Mouse (Mus musculus): Measurements from ENCODE around the gene Ykt6.
"Not testable (repeated sequence)": the region's sequence is repeated elsewhere in the genome, so short reads cannot be mapped to it uniquely, and the experiment has no call there.

The Ykt6 gene

DNA sequence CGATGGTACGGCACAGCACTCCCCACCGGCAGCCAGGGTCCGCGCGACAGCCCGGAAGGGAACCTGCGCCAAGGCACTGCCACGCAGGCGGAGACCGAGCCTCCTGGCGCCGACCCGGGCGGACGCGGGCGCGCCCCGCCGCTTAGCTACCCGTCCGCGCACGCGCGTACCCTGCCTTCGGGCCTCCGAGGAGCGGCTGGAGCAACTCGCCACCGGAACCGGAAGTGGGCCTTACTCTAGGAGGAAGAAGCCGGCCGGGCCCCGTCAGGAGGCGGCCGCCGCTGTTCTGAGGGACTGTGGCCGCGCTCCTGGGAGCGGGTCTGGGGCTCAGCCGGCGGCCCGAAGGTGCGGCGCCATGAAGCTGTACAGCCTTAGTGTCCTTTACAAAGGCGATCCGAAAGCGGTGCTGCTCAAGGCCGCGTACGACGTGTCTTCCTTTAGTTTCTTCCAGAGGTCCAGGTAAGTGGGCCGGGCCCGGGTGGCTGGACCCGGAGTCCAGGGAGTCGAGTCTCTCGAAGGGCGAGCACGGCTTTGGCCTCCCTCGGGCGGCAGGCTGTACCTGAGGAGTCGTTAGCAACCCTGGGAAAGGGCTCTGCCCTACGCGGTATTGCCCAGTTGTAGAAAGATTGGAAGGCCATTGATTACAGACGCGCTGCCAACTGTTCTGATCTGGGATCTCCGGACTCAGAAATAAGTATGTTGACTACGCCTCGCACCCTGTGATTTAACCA, at the start of gene Ykt6:
TSS of gene Ykt6 (plus strand) at position 148 of the 731 bp plus-strand sequence.
- DNase-seq (ENCODE audit: extremely low read depth, insufficient read length, low spot score), result peak; percentile 97

DNA sequence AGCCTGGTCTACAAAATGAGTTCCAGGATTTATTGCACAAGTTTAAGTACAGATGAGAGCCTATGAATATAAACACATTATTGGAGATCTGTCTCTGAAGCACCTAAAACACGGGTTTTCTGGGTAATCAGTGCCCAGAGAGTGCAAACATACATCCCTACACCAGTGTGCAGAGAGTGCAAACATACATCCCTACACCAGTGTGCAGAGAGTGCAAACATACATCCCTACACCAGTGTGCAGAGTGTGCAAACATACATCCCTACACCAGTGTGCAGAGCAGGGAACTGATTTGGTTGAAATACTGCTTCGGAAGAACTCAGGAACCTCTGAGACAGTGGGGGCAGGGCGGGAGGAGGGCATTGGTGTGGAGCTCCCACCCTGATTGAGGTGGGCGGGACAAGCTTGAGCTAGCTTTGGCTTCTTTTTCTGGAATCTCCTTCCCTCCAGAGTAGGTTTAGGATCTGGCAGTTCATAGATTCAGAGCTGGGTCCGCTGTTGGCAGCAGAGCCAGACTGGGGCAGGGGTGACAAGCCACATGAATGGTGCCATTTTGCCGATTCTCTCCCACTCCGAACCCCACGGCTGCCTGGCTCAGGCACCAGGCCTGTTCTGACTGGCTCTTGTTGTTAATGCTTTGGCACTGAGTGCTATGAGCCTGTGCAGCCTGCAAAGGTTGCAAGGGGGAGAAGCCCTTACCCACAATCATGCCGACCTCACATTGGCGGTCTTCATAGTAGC, 49.5 kb upstream of the Ykt6 start:
- no peak for DNase-seq (ENCODE audit: extremely low read depth, insufficient read length, low spot score)

DNA sequence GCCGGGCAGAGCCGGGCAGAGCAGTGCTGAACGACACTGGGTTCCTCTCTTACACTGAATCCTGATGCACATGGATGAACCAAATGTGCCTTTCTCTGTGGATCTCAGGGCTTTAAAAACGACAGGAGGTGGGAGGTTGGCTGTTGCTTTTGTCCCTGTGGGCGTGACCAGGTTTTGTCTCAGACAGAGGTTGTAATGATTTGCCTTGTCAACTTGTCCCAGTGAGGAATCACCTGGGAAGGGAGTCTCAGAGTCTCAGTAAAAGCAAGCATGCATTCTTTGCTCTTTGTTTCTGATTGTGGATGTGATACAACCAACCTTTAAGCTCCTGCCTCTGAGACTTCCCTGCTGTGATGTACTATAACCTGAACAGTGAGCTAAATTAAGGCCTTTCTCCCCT, 48.4 kb upstream of the Ykt6 start:
- DNase-seq (ENCODE audit: extremely low read depth, insufficient read length, low spot score), result no peak

DNA sequence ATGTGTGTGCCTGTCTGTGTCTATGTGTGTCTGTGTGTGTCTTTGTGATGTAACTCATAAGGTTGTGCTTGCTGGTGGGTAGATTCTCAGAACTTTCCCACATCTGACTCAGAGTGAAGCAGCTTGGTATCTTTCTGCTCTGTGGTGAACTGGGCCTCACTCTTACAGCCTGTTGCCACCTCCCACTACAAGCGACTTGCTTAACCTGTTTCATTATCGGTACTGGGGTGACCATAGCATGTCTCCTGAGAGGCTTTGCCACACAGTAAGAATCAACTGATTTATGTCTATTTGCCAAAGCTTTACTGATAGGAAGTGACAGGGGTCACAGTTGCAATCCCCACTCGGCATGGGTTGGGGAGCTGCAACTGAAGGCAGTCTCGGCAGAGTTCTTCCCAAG, 46.9 kb upstream of the Ykt6 start:
- no peak for DNase-seq (ENCODE audit: extremely low read depth, insufficient read length, low spot score)

DNA sequence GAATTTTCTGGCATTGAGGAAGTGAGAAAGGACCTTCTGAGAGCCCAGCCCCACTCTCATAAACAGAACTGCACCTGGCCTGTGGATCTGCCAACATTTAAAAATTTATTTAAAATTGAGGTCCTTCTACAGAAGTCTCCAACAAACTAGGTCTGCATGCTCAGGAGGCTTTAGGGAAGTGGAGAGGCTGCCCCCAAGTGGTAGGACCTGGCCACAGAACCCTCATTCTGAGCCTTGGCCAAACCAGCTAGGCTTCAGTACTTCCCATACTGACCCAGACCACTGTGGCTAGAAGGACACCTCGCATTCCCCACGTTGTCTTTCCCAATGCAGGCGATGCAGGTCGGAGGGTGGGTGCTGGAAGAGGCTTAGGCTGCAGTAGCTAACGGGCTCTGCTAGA, 42.9 kb upstream of the Ykt6 start:
- DNase-seq (ENCODE audit: extremely low read depth, insufficient read length, low spot score), result no peak

DNA sequence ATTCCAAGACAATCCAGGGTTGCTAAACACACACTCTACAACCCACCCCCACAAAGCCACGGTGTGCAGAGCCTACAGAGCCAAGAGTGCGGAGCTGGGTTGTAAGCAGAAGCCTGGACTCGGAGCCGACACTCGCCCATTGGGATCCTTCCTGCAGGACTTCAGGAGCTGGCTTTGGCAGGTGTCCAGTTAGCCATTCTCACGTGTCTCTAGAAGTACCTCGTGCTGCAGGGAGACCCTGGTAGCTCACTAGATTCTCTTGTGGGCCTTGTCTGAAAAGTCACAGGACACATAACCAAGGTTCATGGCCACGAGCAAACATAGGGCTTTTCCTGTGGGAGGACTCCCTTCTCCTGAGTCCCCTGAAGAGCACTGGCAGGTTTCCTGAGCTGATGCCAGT, 42.2 kb upstream of the Ykt6 start:
- DNase-seq (ENCODE audit: extremely low read depth, insufficient read length, low spot score), result no peak

DNA sequence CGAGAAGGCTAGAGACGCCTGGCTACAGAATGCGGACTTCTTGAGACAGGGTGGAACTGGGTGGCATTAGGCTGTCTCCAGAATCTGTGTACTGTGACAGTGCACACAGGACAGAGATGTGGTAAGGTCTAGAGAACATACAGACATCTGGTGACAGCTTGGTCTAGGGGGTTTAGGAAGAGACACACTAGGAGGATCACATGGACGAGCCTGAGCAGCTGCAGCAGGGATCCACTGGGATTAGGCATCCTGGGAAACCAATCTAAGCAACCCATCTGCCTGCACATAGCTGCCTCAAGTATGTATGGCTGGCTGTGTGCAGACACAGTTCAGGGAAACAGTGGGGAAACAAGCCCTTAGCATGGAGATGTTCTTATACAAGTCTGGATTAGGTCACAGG, 41.6 kb upstream of the Ykt6 start:
- DNase-seq (ENCODE audit: extremely low read depth, insufficient read length, low spot score), result no peak

DNA sequence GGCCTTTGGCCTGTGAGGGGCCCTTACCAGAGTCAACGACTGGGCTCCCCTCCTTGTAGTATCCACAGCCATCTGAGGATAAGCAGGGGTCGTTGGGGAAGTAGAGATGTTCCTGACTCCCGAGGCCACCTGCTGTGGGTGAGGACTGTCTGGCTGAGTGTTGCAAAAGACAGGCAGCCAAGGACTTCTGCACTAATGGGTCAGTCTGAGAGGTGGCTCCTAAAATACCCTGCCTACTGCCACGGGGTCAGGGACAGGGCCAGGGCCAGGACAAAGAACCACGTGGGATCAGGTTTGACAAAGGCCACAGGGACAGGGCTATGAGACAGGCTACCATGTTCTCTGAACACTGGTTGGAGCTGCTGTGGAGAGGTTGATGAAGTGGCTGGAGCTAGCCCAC, 40.6 kb upstream of the Ykt6 start:
- DNase-seq (ENCODE audit: extremely low read depth, insufficient read length, low spot score), result no peak

DNA sequence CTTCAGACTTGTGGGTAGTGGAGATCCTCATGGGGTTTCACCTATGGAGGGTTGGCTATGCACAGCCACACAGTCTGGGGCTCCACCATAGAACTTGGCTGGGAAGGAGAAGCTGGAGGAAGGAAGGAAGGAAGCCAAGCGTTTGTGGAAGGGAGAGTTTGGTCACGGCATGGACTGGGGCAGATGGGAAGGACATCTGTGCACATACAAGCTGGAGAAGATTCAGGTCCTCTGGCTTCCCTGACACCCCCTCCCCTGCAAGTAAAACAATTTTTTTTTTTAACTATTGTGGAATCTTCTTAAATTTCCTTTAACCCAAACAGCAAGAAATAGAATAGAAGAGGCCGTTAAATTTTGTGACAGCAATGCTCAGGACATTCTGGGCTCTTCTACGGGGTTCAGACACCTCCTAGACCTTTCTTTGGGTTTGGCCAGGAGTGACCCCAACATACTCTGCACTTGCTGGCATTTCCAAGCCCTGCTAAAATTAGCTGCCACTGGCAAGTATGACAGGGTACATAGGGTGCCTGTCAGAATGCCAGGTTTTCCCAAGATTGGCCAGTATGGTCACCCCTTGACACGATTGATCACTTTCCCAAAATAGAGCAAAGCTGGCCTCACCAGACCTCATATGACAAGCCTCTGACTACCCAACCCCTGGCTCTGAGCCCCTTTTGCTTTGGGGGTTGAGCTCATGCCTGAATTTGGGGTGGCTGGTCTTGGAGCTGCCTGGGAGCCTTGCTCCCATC, 39.9 kb upstream of the Ykt6 start:
- DNase-seq (ENCODE audit: extremely low read depth, insufficient read length, low spot score), result no peak

DNA sequence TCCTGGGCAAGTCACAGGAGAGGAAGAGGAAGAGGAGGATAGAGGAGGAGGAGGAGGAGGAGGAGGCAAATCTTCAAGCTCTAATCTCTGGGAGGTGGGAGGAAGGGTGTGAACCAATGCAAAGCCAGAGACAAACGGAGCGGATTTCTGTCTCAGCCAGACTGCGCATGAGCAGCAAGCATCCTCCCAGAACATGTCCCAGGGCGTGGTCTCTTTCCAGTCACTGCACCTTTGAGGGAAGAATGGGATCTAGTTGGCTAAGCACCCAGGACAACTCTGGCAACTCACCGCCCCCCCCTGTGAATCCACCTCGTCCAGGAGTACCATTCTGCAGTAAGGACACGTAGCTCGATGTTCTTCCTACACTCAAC, 39.3 kb upstream of the Ykt6 start:
- no peak for DNase-seq (ENCODE audit: extremely low read depth, insufficient read length, low spot score)

DNA sequence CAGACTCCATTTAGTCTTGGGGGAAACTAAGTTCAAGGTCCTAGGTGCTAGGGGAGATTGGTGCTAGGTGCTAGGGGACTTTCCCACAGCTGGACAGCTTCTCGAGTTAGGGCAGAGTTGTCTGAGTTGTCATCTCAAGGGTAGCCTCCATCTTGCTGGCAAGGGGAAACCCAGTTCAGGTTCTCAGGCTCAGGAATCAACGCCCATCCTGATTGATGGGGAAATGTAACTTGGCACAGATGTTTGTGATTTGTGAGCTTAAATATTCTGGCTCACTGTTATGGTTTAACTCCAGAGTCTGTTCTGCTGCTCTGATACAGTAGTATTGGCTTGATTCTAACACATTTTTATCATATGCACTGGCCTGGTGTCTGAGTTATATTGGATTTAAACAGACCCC, 37.4 kb upstream of the Ykt6 start:
- DNase-seq (ENCODE audit: extremely low read depth, insufficient read length, low spot score), result no peak

DNA sequence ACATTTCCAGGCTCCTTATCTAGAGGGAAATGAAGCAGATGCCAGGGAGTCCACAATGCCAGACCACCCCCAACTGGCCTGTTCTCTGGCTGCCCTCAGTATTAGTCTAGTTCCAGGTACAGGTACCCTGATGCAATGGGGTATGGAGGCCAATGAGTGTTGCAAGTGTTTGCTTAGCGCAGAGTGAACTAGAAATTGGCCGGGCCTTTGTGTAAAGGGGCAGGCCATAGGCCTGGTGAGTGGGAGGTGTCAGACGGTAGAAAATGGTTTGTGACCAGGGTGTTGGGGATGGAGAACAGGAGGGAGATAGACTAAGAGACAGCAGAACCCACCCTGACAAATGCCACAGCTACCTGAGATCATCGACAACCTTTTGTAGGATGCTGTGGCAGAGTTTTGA, 35.9 kb upstream of the Ykt6 start:
- DNase-seq (ENCODE audit: extremely low read depth, insufficient read length, low spot score), result no peak

DNA sequence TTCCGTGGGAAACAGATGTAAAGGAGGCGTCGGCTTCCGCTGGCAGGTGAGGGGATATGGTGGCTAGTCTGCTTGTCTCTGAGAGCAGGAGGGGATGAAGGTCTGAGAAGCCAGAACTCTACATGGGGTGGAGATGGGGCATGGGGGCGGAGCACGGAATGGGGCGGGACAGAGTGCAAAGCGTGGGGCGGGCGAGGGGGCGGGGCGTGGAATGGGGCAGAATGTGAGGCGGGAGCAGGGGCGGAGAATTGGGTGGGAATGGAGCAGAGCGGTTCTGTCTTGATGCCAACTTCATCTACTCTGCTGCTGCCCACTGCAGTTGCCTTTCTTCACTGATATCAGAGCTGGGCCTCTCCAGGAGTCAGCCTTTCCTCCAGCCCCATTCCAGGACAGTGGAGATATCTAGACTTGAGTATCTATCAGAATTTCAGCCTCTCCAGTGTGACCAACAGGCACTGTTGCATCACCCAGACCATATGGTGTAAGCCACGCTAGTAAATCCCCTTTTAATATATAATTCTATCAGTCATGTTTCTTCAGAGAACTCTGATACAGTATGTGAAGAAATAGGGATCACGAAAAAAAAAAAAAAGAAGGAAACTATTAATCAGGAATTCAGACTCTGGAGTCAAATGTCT, 35.1 kb upstream of the Ykt6 start:
- DNase-seq (ENCODE audit: extremely low read depth, insufficient read length, low spot score), result no peak

DNA sequence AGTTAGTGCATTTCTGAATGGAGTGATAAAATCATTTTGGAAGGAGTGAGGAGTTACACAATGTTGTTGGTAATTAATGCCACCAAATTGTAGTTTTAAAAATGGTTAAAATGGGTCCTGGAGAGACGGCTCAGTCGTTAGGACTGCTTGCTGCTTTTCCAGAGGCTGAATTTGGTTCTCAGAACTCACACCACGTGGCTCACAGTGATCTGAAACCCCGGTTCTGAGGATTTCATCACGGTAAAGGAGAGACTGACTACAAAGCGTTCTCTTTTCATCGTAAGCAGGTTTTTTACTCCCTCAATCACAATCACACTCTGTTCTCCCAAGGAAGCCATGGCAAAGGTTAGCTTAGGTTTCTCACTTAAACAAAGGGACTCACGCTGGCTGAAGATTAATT, 30.8 kb upstream of the Ykt6 start:
- DNase-seq (ENCODE audit: extremely low read depth, insufficient read length, low spot score), result no peak

DNA sequence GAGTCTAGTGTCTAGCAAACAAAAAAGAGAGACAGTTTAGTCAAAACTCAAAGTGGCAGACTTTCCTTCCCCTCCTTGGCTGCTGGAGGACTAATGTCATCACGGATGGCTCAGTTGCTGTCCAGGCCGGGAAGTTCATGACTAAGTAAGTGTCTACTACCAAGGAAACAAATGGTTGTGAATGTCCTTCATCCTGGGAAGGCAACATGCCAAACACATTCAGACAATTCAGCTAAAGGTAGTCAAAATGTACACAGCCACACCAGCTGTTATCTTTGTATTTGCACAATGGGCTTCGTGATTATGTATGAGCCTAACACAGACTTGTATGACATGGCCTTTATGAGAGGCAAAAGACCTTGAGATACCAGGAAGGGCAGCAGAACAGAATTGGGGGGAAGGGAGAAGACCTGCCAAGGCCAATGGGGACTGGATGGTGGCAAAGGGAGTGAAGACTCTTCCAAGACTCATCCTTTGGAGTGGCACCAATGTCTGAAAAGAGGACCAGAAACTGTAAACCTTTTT, 28.7 kb upstream of the Ykt6 start:
- no peak for DNase-seq (ENCODE audit: extremely low read depth, insufficient read length, low spot score)

DNA sequence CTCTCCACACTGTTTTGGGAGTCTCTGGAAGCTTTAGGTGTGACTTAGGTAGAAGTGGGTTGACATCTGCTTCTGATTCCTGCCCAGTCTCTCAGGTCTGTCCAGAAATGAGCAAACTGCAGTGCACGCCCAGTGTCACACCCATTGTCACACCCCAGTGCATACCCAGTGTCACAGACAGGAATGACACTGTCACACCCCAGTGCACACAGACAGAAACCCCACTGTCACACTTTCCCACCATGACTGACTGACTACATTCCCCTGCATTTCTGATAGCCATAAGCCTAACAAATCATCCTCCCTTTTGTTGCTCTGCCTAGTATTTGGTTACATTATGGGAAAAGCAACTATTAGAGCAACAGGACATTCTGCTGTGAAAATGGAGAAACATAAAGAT, 24.9 kb upstream of the Ykt6 start:
- no peak for DNase-seq (ENCODE audit: extremely low read depth, insufficient read length, low spot score)

DNA sequence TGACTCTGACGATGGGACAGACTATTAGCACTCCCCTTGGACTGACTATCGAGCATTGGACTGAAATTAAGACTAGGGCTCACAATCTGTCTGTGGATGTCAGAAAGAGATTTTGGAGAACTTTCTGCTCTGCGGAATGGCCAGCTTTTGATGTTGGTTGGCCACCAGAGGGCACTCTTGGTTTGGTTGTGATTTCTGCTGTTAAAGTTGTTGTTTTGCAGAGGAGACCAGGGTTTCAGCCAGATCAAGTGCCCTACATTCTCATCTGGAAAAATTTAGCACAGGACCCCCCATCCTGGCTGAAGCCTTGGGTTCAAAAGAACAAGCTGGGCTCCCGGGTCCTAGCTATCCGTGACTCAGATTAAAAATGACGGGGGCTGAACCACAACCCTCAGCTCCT, 23.5 kb upstream of the Ykt6 start:
- DNase-seq (ENCODE audit: extremely low read depth, insufficient read length, low spot score), result not testable (repeated sequence)

DNA sequence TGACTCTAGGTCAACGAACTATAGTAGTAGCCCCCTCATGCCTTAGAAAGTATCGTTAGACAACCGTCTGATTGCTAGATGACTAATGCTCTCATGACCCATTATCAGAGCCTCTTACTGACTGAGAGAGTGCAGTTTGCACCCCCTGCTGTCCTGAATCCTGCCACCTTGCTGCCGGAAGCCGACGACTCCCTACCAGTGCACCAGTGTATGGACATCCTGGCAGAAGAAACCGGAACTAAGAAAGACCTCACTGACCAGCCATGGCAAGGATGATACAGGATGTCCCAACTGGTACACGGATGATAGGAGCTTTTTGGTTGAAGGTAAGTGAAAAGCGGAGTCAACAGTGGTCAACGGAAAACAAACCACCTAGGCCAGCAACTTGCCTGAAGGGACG, 21.0 kb upstream of the Ykt6 start:
- not testable (repeated sequence) for DNase-seq (ENCODE audit: extremely low read depth, insufficient read length, low spot score)

DNA sequence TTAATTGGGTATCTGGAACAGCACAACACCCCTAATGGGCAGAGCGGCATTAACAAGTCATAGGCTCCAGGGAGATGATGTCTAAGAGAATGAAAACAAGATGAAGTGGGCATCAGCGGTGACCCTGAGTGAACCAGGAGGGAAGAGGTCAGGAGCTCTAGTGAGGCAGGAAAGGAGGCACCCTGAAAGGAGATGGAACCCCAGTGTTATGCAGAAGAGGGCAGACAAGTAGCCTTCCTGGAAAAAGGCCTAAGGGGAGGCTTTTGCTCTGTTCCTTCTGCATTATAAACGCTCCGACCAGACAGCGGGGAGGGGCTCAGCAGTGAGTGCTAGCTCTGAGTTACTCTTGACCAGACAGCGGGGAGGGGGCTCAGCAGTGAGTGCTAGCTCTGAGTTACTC, 12.5 kb upstream of the Ykt6 start:
- no peak for DNase-seq (ENCODE audit: extremely low read depth, insufficient read length, low spot score)

DNA sequence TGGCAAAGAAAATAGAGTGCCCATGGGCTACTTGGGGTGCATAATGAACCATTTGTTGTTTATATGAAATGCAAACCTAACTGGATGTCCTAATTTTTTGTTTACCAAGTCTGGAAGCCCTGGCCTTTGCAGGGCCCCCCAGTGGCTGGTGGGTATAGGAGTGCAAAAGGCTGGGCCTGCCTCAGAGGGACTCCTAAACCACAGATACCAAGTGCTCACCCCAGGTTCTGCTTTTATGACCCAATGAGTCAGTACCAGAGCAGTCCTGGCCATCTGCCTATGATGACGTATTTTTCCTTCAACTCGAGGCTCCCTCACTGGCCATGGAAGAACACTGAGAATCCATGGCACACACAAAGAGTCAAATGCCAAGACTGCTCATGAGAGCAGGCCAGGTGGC, 10.4 kb upstream of the Ykt6 start:
- DNase-seq (ENCODE audit: extremely low read depth, insufficient read length, low spot score), result peak; percentile 55

DNA sequence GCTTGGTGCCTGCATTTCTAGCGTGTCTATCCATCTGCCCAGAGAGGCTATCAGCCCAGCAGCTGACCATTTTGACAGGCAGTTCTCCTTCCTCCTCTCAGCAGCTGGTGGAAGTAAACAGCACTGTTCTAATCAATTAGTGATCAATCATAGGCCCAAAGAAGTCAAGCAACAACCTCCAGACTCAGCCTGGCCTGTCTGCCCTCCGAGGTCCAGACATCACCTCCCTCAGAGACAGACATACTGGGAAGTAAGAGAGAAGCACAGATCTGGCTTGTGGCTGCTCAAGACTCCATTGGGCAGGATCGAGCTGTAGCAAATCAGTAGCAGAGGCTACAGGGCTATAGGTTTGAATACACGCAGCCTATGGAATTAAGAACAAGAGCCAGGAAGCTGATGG, 7.7 kb upstream of the Ykt6 start:
- DNase-seq (ENCODE audit: extremely low read depth, insufficient read length, low spot score), result no peak
